Mouse (Mus musculus) midbrain, embryonic 13.5 days (tissue): ENCODE data around the gene Chd4. TPM values are rescaled to one million over a fixed set of nuclear protein-coding genes. Genes with fewer than 3 reads are reported as not detected.
"Not testable (repeated sequence)": the region's sequence is repeated elsewhere in the genome, so short reads cannot be mapped to it uniquely, and the experiment has no call there.

ENCODE experiments used
- ATAC-seq: fragments of 200-750 bp; cut with Nextera tagmentation; 2 replicates; pipeline ENCODE4 v1.8.0; 2017; ENCODE audit warnings: mild to moderate bottlenecking, moderate TSS enrichment, moderate library complexity
- H3K27ac ChIP-seq: fragments of 300-500 bp; sonication (generic); 2 replicates; pipeline ENCODE4 v1.5.1; 2015; ENCODE audit warnings: inconsistent platforms, mild to moderate bottlenecking, moderate library complexity
- H3K27me3 ChIP-seq: fragments of 300-500 bp; sonication (generic); 2 replicates; pipeline ENCODE4 v1.6.1; 2015; ENCODE audit warnings: mild to moderate bottlenecking, inconsistent platforms
- H3K36me3 ChIP-seq: fragments of 300-500 bp; sonication (generic); 2 replicates; pipeline ENCODE4 v1.6.1; 2015; ENCODE audit warnings: mild to moderate bottlenecking, inconsistent platforms
- H3K4me1 ChIP-seq: fragments of 300-500 bp; sonication (generic); replicated peaks from 2 replicates; pipeline ENCODE4 v1.6.1; 2015; ENCODE audit warnings: inconsistent platforms
- H3K4me2 ChIP-seq: fragments of 300-500 bp; sonication (generic); replicated peaks from 2 replicates; pipeline ENCODE4 v1.6.1; 2015; ENCODE audit warnings: moderate library complexity, mild to moderate bottlenecking, inconsistent platforms
- H3K4me3 ChIP-seq: fragments of 300-500 bp; sonication (generic); replicated peaks from 2 replicates; pipeline ENCODE4 v1.5.1; 2015; ENCODE audit warnings: mild to moderate bottlenecking, inconsistent platforms
- H3K9ac ChIP-seq: fragments of 300-500 bp; sonication (generic); replicated peaks from 2 replicates; pipeline ENCODE4 v1.6.1; 2015; ENCODE audit warnings: mild to moderate bottlenecking, inconsistent platforms
- H3K9me3 ChIP-seq: fragments of 300-500 bp; sonication (generic); 2 replicates; pipeline ENCODE4 v1.6.1; 2016; ENCODE audit warnings: mild to moderate bottlenecking, inconsistent platforms
- WGBS: fragments of 180-500 bp; shearing (Covaris S2); methylation state at CpG from one replicate; pipeline ENCODE4 v1.1.7; 2015; 5-methylcytosine and 5-hydroxymethylcytosine counted together
- polyA plus RNA-seq: library from polyadenylated mRNA; unstranded; fragments of >200 nt; fragmentation: Nextera tagmentation; extraction: Ambion mirVana; gene quantifications from 2 replicates; pipeline ENCODE4 v1.2.1, GENCODE M21; 2015

Gene Chd4
- polyA plus RNA-seq, result 133 and 138 TPM in 2 replicates

- H3K4me1 ChIP-seq, result peaks cover 47% of the 10 kb centered on the region
- no peaks in the 10 kb centered on the region for H3K27me3 ChIP-seq
- H3K9me3 ChIP-seq, result no peaks in the 10 kb centered on the region
- peak; percentile 80 for ATAC-seq
- peak within 1 kb of the TSS; percentile 98 for H3K4me3 ChIP-seq
- H3K36me3 ChIP-seq, result peaks cover 23% of the 10 kb centered on the region
- peak within 1 kb of the TSS; percentile 96 for H3K27ac ChIP-seq
- peak within 1 kb of the TSS; percentile 94 for H3K4me2 ChIP-seq
- WGBS, result 1% methylated on average over 33 of the region's 45 CpGs
- peak within 1 kb of the TSS; percentile 96 for H3K9ac ChIP-seq
Measured at GRCm38 (mm10) chr6:125095391-125096278, at the start of gene Chd4. TSS of gene Chd4 (plus strand) at chr6:125095981.

GRCm38 (mm10) chr6:125046691-125047090, 49.1 kb upstream of the Chd4 start:
- Histone ChIP-seq H3K36me3 (peaks cover 78% of the 10 kb centered on the region), H3K27me3 (no peaks in the 10 kb centered on the region), H3K9me3 (no peaks in the 10 kb centered on the region), H3K9ac (no peak overlapping the region), H3K4me1 (0 out of 2 replicates have a peak, but pooled peaks cover 7% of the 10 kb centered on the region), H3K27ac (no peak overlapping the region), H3K4me2 (no peak overlapping the region), H3K4me3 (no peak overlapping the region)
- 31% methylated on average over 5 of the region's 5 CpGs for WGBS
- peak; percentile 68 for ATAC-seq

- Histone ChIP-seq H3K27me3 (no peaks in the 10 kb centered on the region), H3K4me2 (no peak within 1 kb of the TSS), H3K4me1 (no peaks in the 10 kb centered on the region), H3K9me3 (no peaks in the 10 kb centered on the region), H3K9ac (no peak within 1 kb of the TSS), H3K36me3 (peaks cover 95% of the 10 kb centered on the region), H3K27ac (no peak within 1 kb of the TSS), H3K4me3 (no peak within 1 kb of the TSS)
- ATAC-seq, result no peak; the same call in 1 of the 2 replicates
- WGBS, result 35% methylated on average over 20 of the region's 20 CpGs
Measured at GRCm38 (mm10) chr6:125049678-125050077, 46.1 kb upstream of the Chd4 start, which contains the start of gene Acrbp. TSS of gene Acrbp (plus strand) at chr6:125049689.

GRCm38 (mm10) chr6:125051237-125051636, 44.5 kb upstream of the Chd4 start:
- H3K4me2 ChIP-seq, result no peak overlapping the region
- peaks cover 93% of the 10 kb centered on the region for H3K36me3 ChIP-seq
- ATAC-seq, result no peak
- no peak overlapping the region for H3K4me3 ChIP-seq
- H3K4me1 ChIP-seq, result no peaks in the 10 kb centered on the region
- H3K9me3 ChIP-seq, result no peaks in the 10 kb centered on the region
- 65% methylated on average over 5 of the region's 5 CpGs for WGBS
- H3K27ac ChIP-seq, result no peak overlapping the region
- no peak overlapping the region for H3K9ac ChIP-seq
- no peaks in the 10 kb centered on the region for H3K27me3 ChIP-seq

GRCm38 (mm10) chr6:125061493-125061892, 34.3 kb upstream of the Chd4 start:
- 42% methylated on average over 6 of the region's 6 CpGs for WGBS
- H3K9me3 ChIP-seq, result no peaks in the 10 kb centered on the region
- peak; percentile 48; the same call in 1 of the 2 replicates for ATAC-seq

GRCm38 (mm10) chr6:125062511-125062910, 33.3 kb upstream of the Chd4 start:
- no peak for ATAC-seq

More at GRCm38 (mm10) chr6:125061493-125061892, 34.3 kb upstream of the Chd4 start:
- 0 out of 2 replicates have a peak overlapping the region, but pooled peaks have one; percentile 11 for H3K9ac ChIP-seq
- peaks cover 13% of the 10 kb centered on the region for H3K4me1 ChIP-seq
- H3K27me3 ChIP-seq, result no peaks in the 10 kb centered on the region
- H3K4me2 ChIP-seq, result no peak overlapping the region
- H3K27ac ChIP-seq, result no peak overlapping the region
- H3K4me3 ChIP-seq, result no peak overlapping the region
- H3K36me3 ChIP-seq, result no peaks in the 10 kb centered on the region

GRCm38 (mm10) chr6:125063906-125064305, 31.9 kb upstream of the Chd4 start:
- ATAC-seq, result no peak
- Histone ChIP-seq H3K36me3 (no peaks in the 10 kb centered on the region), H3K27ac (no peak overlapping the region), H3K4me2 (no peak overlapping the region), H3K4me1 (peaks cover 13% of the 10 kb centered on the region), H3K9ac (no peak overlapping the region), H3K27me3 (no peaks in the 10 kb centered on the region), H3K9me3 (no peaks in the 10 kb centered on the region), H3K4me3 (no peak overlapping the region)
- 85% methylated on average over 6 of the region's 6 CpGs for WGBS

More at GRCm38 (mm10) chr6:125062511-125062910, 33.3 kb upstream of the Chd4 start:
- no peaks in the 10 kb centered on the region for H3K27me3 ChIP-seq
- H3K4me2 ChIP-seq, result no peak overlapping the region
- no peak overlapping the region for H3K4me3 ChIP-seq
- no peak overlapping the region for H3K27ac ChIP-seq
- no peak overlapping the region for H3K9ac ChIP-seq
- H3K36me3 ChIP-seq, result no peaks in the 10 kb centered on the region
- H3K4me1 ChIP-seq, result peaks cover 13% of the 10 kb centered on the region
- WGBS, result 80% methylated on average over 5 of the region's 5 CpGs
- H3K9me3 ChIP-seq, result no peaks in the 10 kb centered on the region

GRCm38 (mm10) chr6:125065223-125065622, 30.6 kb upstream of the Chd4 start:
- H3K27me3 ChIP-seq, H3K9ac ChIP-seq, H3K36me3 ChIP-seq, ATAC-seq, H3K9me3 ChIP-seq, H3K4me3 ChIP-seq, H3K4me2 ChIP-seq, H3K27ac ChIP-seq: not testable (repeated sequence)
- peaks cover 13% of the 10 kb centered on the region for H3K4me1 ChIP-seq
- WGBS, result no CpG with 5 or more reads among the region's 1 CpGs

GRCm38 (mm10) chr6:125067571-125067995, 28.2 kb upstream of the Chd4 start, which contains the start of gene Lpar5:
TSS of gene Lpar5 (plus strand) at chr6:125067920.
- H3K4me3 ChIP-seq, result no peak within 1 kb of the TSS
- H3K9me3 ChIP-seq, result no peaks in the 10 kb centered on the region
- WGBS, result 75% methylated on average over 8 of the region's 8 CpGs
- peaks cover 14% of the 10 kb centered on the region for H3K4me1 ChIP-seq
- no peak within 1 kb of the TSS for H3K9ac ChIP-seq
- H3K4me2 ChIP-seq, result no peak within 1 kb of the TSS
- no peaks in the 10 kb centered on the region for H3K36me3 ChIP-seq
- H3K27ac ChIP-seq, result no peak within 1 kb of the TSS
- ATAC-seq, result no peak
- no peaks in the 10 kb centered on the region for H3K27me3 ChIP-seq

- no peak overlapping the region for H3K4me2 ChIP-seq
- ATAC-seq, result peak; percentile 84
- H3K27me3 ChIP-seq, result no peaks in the 10 kb centered on the region
- peaks cover 11% of the 10 kb centered on the region for H3K4me1 ChIP-seq
- 79% methylated on average over 18 of the region's 18 CpGs for WGBS
- H3K4me3 ChIP-seq, result no peak overlapping the region
- peak overlapping the region; percentile 77 for H3K27ac ChIP-seq
- no peaks in the 10 kb centered on the region for H3K36me3 ChIP-seq
- no peaks in the 10 kb centered on the region for H3K9me3 ChIP-seq
- no peak overlapping the region for H3K9ac ChIP-seq
Measured at GRCm38 (mm10) chr6:125071170-125071895, 24.4 kb upstream of the Chd4 start.

- no peaks in the 10 kb centered on the region for H3K36me3 ChIP-seq
- peaks cover 11% of the 10 kb centered on the region for H3K4me1 ChIP-seq
- no peak overlapping the region for H3K4me3 ChIP-seq
- no peak overlapping the region for H3K9ac ChIP-seq
- no peak overlapping the region for H3K4me2 ChIP-seq
- 16% methylated on average over 2 of the region's 2 CpGs for WGBS
- ATAC-seq, result peak; percentile 84
- peak overlapping the region; percentile 77 for H3K27ac ChIP-seq
- no peaks in the 10 kb centered on the region for H3K9me3 ChIP-seq
- H3K27me3 ChIP-seq, result no peaks in the 10 kb centered on the region
Measured at GRCm38 (mm10) chr6:125071896-125072279, 23.9 kb upstream of the Chd4 start.

GRCm38 (mm10) chr6:125073825-125074224, 22.0 kb upstream of the Chd4 start:
- 77% methylated on average over 8 of the region's 8 CpGs for WGBS
- no peak overlapping the region for H3K27ac ChIP-seq
- no peaks in the 10 kb centered on the region for H3K27me3 ChIP-seq
- no peaks in the 10 kb centered on the region for H3K9me3 ChIP-seq
- no peaks in the 10 kb centered on the region for H3K36me3 ChIP-seq
- H3K9ac ChIP-seq, result no peak overlapping the region
- ATAC-seq, result no peak
- peaks cover 11% of the 10 kb centered on the region for H3K4me1 ChIP-seq
- H3K4me2 ChIP-seq, result no peak overlapping the region
- no peak overlapping the region for H3K4me3 ChIP-seq
